Mouse (Mus musculus) embryonic facial prominence, embryonic 10.5 days (tissue): Measurements from ENCODE around the gene Asap2. TPM values are rescaled to one million over a fixed set of nuclear protein-coding genes. Genes with fewer than 3 reads are reported as not detected.

Experiments used
- DNase-seq: peaks from one replicate; pipeline ENCODE4 v3.0.0-alpha.2; 2017; ENCODE audit warnings: low spot score
- H3K27ac ChIP-seq: fragments of 300-500 bp; sonication (generic); replicated peaks from 2 replicates; pipeline ENCODE4 v1.5.1; 2016; ENCODE audit warnings: mild to moderate bottlenecking
- H3K27me3 ChIP-seq: fragments of 300-500 bp; sonication (generic); replicated peaks from 2 replicates; pipeline ENCODE4 v1.6.1; 2016; ENCODE audit warnings: low read depth, mild to moderate bottlenecking; ENCODE audit not compliant: poor library complexity, severe bottlenecking
- H3K36me3 ChIP-seq: fragments of 300-500 bp; sonication (generic); replicated peaks from 2 replicates; pipeline ENCODE4 v1.6.1; 2016; ENCODE audit warnings: mild to moderate bottlenecking, moderate library complexity
- H3K4me1 ChIP-seq: fragments of 300-500 bp; sonication (generic); 2 replicates; pipeline ENCODE4 v1.6.1; 2016
- H3K4me3 ChIP-seq: fragments of 300-500 bp; sonication (generic); 2 replicates; pipeline ENCODE4 v1.5.1; 2016; ENCODE audit warnings: mild to moderate bottlenecking, moderate library complexity
- H3K9me3 ChIP-seq: fragments of 300-500 bp; sonication (generic); 2 replicates; pipeline ENCODE4 v1.6.1; 2016; ENCODE audit warnings: mild to moderate bottlenecking
- WGBS: fragments of 180-500 bp; shearing (Covaris S2); methylation state at CpG from one replicate; pipeline ENCODE4 v1.1.7; 2016; 5-methylcytosine and 5-hydroxymethylcytosine counted together
- polyA plus RNA-seq: library from polyadenylated mRNA; unstranded; fragments of >200 nt; fragmentation: Nextera tagmentation; extraction: Ambion mirVana; gene quantifications from 2 replicates; pipeline ENCODE4 v1.2.1, GENCODE M21; 2016

Gene Asap2
- polyA plus RNA-seq, 1 experiment from 2014 or later: 15.0 TPM

DNA sequence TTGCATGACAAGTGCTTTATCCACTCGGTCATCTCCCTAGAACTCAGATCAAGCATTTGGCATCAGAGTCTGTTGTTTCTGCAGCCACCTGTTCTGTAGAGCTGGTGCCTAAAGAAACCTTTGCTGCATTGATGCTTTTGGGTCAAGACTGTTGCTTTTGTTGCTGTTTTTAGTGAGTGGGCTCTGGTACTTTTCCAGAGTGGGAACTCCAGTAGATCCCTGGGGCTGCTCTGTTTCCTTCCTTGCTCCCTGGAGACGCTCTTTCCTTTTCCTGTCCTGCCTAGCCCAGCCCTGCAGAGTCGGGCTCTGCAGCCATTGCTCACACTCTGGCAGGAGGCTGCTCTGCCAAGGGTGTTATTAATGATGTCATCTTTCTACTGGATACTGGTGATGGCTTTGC lies 129.2 kb downstream of the Asap2 start:
- H3K4me1 ChIP-seq: peaks cover 18% of the 10 kb centered on the region
- DNase-seq: no peak
- no peak overlapping the region for H3K4me3 ChIP-seq
- no peaks in the 10 kb centered on the region for H3K27me3 ChIP-seq
- WGBS: 64% methylated on average over 3 of the region's 3 CpGs
- H3K27ac ChIP-seq: no peak overlapping the region
- no peaks in the 10 kb centered on the region for H3K9me3 ChIP-seq
- H3K36me3 ChIP-seq: 0 out of 2 replicates have a peak, but pooled peaks cover 5% of the 10 kb centered on the region

DNA sequence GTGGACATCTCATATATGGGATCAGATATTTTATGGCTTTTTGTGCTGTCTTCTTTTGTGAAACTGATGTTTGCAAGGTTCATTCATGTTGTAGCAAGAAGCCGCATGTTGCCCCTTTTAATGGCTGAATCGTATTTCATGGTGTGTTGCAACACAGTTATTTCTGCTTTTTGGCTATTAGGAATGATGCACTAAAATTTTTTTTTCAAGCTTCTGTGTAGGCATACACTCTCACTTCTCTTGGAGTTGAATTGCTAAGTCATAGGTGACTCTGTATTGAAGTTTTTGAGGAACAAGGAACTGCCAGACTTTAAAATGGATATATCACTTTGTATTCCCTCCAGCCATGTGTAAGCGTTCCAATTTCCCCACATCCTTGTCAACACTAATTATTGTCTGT lies 132.6 kb downstream of the Asap2 start:
- no peaks in the 10 kb centered on the region for H3K27me3 ChIP-seq
- DNase-seq: no peak

DNA sequence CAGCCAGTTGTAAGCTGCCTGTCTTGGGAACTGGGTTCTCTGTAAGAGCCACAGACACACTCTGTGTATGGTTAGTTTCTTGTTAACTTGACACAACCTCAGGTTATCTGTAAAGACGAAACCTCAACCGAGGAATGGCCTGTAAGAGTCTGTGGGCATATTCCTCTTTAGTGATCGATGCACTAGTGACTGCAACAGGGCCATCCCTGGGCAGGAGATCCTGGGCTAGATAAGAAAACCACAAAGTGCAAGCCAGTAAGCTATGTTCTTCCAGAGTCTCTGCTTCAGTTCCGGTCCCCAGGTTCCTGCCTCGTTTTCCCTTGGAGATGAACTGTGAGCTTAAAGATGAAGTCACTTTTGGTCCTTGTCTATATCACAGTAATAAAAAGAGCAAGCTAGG lies 133.4 kb downstream of the Asap2 start:
- no peak for DNase-seq

More for the DNA sequence above, 132.6 kb downstream of the Asap2 start:
- H3K4me1 ChIP-seq: peaks cover 37% of the 10 kb centered on the region
- no peak overlapping the region for H3K27ac ChIP-seq
- no peaks in the 10 kb centered on the region for H3K9me3 ChIP-seq
- 0 out of 2 replicates have a peak, but pooled peaks cover 5% of the 10 kb centered on the region for H3K36me3 ChIP-seq
- no peak overlapping the region for H3K4me3 ChIP-seq
- WGBS: 83% methylated on average over 3 of the region's 3 CpGs

DNA sequence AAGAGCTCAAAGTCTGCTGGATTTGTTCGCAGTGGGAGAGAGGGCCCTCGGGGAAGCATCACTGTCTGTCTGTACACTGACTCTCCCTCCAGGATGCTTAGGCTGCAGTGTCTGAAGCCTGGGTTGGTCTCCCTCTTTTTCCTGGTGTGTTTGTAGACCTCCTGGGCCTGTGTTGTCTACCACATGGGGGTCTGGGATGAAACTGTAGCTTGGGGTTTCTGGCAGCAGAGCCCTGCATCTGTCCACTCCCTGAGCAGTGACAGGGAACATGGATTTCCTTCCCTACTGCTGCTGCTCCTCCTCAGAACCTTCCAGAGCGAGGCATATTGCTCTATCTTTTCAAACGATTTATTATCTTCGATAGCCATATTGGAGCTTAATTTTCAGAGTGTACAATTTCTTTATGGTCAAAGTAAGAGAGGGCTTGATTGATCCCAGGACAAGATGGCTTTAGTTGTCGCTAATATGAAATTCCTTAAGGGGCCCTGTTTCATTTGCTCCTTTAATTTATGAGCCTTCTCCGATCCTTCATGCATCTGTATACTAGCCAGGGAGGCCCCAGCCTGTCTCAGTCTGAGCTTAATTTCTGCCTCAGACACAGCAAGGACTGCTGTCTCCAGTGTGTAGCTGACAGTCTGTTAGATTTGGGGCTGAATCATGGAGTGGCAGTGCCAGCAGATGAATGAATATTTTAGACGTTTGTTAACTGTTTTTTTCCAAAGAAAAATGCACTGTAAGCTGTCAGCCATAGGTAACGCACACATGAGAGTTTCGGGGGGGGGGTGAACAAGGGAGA lies 135.6 kb downstream of the Asap2 start:
- 82% methylated on average over 10 of the region's 10 CpGs for WGBS
- Histone ChIP-seq H3K4me1 (peaks cover 44% of the 10 kb centered on the region), H3K36me3 (no peaks in the 10 kb centered on the region), H3K27ac (no peak overlapping the region; the same call in 1 of the 2 replicates), H3K4me3 (no peak overlapping the region), H3K27me3 (no peaks in the 10 kb centered on the region), H3K9me3 (no peaks in the 10 kb centered on the region)
- no peak for DNase-seq

More for the DNA sequence above, 133.4 kb downstream of the Asap2 start:
- Histone ChIP-seq H3K27me3 (no peaks in the 10 kb centered on the region), H3K27ac (no peak overlapping the region), H3K36me3 (0 out of 2 replicates have a peak, but pooled peaks cover 2% of the 10 kb centered on the region), H3K4me3 (no peak overlapping the region), H3K9me3 (no peaks in the 10 kb centered on the region), H3K4me1 (peaks cover 42% of the 10 kb centered on the region)
- 89% methylated on average over 5 of the region's 5 CpGs for WGBS

DNA sequence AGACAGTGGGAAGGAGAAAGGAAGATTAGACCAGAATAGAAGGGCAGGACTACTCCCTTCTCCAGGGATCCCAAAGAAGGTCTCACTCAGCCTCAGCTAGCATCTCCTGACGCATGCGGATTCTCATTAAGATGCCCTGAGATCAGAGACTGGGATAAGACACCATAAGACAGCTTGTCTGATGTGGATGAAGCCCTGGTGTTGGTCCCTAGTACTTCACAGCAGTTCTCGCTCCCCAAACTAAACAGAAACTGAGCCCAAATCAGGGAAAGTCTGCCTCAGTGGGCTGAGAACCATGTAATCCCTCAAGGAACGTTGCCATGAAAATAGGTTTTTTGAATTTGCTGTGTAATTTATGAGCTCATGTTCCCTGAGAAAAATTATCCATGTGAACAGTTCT lies 136.3 kb downstream of the Asap2 start:
- peaks cover 50% of the 10 kb centered on the region for H3K4me1 ChIP-seq
- H3K27ac ChIP-seq: no peak overlapping the region
- H3K36me3 ChIP-seq: no peaks in the 10 kb centered on the region
- no peak for DNase-seq
- no peaks in the 10 kb centered on the region for H3K27me3 ChIP-seq
- no peak overlapping the region for H3K4me3 ChIP-seq
- H3K9me3 ChIP-seq: no peaks in the 10 kb centered on the region
- WGBS: 93% methylated on average over 4 of the region's 4 CpGs

DNA sequence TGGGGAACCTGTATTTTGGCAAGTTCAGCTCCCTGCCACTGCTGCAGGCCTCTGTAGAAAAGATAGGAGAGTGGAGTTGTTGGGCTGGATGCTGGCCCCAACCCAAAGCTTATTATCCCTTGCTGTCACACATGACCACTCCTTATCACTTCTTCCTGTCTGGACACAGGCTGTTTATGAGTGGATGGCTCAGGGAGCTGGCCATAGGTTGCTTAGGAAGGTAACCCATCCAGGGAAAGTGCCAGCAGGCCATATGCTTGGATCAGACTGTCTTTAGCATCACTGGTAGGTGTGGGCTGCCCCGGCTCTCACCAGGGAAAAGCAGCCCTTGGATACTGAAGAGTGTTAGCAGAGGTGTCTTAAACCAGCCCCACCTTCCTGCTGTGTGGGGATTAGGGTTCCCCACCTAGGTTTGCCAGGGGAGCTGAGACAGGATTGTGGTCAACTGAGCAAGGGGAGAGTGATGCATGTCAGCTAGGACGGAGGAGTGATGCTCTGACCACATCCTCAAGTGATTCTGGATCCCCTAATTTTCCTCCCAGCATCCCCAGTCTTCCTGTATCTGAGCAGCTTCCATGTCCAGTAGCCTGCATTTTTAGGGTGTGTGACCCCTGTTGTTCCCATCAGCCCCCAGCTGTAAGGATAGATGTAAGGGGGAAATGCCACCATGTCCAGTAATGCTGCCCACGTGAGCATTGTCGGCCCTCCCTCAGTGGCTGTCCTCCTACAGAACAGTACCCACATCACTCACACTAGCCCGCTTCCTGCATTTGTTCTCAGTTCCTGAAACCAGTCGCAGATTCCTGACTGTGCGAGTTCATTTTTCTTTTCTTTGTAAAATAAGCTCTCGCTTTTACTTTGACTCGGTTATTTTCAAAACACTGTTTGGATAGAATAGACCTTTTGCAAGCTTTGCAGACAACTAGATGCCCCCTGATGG lies 138.9 kb downstream of the Asap2 start:
- no peak for DNase-seq
- no peaks in the 10 kb centered on the region for H3K27me3 ChIP-seq
- WGBS: 83% methylated on average over 9 of the region's 9 CpGs
- no peaks in the 10 kb centered on the region for H3K36me3 ChIP-seq
- peaks cover 77% of the 10 kb centered on the region for H3K4me1 ChIP-seq
- H3K4me3 ChIP-seq: no peak overlapping the region
- H3K9me3 ChIP-seq: no peaks in the 10 kb centered on the region
- no peak overlapping the region for H3K27ac ChIP-seq

DNA sequence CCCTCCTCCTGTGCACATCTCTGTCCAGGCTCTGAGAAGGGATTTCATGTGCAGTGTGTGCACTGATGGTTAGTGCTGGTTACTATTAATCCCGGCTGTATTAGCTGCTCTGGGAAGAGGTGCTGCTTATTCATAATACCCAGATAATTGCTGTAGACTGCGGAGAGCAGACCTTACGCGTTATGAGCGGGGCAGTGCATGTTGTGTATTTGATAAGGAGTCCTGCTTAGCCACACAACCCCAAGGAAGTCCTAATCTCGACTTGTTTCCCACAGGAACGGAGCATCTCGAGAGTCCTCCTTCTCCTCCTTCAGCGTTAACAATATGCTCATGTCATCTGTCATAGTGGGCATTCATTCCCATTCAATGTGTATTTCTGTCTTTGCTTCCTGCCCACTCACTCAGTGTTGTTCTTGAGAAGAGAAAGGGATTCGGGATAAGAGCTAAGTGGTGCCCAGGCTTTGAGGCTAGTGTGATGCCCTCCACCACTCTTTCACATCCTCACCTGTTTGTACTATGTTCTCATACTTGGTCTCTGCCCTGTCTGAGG lies 140.1 kb downstream of the Asap2 start:
- Histone ChIP-seq H3K4me1 (peaks cover 81% of the 10 kb centered on the region), H3K9me3 (no peaks in the 10 kb centered on the region), H3K4me3 (no peak overlapping the region), H3K27ac (no peak overlapping the region), H3K27me3 (no peaks in the 10 kb centered on the region), H3K36me3 (no peaks in the 10 kb centered on the region)
- DNase-seq: no peak
- WGBS: 82% methylated on average over 10 of the region's 10 CpGs

DNA sequence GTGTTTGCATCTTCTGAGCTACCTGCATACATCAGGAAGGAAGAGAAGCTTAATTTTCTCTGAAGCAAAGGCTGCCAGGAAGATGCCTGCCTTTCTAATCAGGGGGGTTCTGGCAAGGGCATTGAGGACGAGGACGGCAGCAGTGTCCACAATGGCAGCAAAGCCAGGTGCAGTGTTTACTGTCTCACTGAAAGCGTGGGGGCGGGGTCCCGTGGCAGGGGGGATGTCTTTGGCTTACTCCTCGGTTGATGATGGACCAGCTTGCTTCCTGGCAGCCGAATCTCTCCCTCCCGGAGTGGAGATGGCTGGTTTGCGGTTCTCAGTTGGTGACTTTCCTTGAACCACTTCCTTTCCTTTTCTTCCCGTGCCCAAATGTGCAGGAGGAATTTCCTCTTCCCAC lies 142.3 kb downstream of the Asap2 start:
- Histone ChIP-seq H3K4me3 (no peak overlapping the region), H3K9me3 (no peaks in the 10 kb centered on the region), H3K36me3 (no peaks in the 10 kb centered on the region), H3K4me1 (peaks cover 78% of the 10 kb centered on the region), H3K27me3 (no peaks in the 10 kb centered on the region), H3K27ac (peak overlapping the region; percentile 75; the same call in 1 of the 2 replicates)
- no peak for DNase-seq
- WGBS: 43% methylated on average over 10 of the region's 10 CpGs

DNA sequence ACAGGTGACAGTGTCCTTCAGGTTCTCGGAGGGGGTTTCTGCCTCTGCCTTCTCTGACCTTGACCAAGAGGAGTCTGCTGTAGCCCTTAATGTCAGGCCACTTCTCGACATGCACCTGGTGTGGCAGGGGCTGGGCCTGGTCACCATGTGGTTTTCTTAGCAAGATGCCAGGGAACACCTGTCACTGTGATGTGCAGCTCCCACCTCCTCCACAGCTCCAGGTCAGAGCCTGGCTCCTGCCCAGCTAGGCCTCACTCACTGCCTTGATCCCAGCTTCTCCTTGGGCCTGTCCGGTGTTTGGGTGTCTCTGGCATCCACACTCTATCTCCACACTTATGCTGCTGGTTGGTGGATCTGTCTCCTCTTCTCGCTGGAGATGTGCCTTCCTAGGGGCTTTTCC lies 142.8 kb downstream of the Asap2 start:
- no peaks in the 10 kb centered on the region for H3K27me3 ChIP-seq
- DNase-seq: no peak
- no peaks in the 10 kb centered on the region for H3K9me3 ChIP-seq
- H3K27ac ChIP-seq: peak overlapping the region; percentile 75
- H3K4me1 ChIP-seq: peaks cover 76% of the 10 kb centered on the region
- H3K36me3 ChIP-seq: no peaks in the 10 kb centered on the region
- H3K4me3 ChIP-seq: no peak overlapping the region
- WGBS: 64% methylated on average over 4 of the region's 4 CpGs

DNA sequence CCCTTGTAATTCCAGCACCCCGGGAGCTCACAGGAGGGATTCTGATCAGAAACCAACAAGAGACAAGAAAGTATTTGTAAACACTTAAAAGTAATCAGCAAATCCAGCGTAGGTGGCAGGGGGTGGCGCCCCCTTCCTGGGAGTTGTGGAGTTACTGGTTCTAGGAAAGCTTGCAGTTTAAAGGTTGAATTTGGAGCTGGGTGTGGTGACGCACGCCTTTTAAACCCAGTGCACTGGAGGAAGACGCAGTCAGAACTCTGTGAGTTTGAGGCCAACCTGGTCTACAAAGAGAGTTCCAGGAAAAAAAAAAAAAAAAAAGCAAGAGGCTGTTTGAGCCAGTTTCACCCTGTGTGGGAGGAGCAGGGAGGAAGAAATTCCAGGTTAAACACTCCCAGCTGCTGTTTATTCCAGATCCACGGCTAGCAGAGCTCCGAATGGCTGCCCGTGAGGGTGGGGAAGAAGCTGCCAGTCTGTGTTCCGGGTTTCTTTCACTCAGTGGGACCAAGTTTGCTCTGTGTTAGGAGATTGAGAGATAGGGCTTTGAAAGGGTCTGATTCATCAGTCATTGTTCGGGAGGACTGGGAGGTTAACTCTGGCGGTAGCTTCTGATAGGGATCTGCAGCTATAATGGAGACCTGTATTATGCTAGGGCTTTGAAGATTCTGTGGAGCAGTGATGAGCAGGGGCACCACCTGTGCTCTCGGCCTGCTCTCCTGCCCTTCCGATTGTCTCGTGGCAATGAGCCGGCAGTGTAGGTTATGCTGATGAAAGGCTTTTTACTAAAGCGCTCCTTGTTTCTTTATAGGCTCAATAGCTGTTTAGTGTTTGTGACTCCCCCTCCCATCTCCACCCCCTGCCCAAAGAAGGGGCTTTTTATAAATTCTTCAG lies 144.0 kb downstream of the Asap2 start:
- H3K27me3 ChIP-seq: no peaks in the 10 kb centered on the region
- H3K4me3 ChIP-seq: 0 out of 2 replicates have a peak overlapping the region, but pooled peaks have one; percentile 4
- peak; percentile 55 for DNase-seq
- peaks cover 77% of the 10 kb centered on the region for H3K4me1 ChIP-seq
- H3K27ac ChIP-seq: peak overlapping the region; percentile 75
- H3K9me3 ChIP-seq: no peaks in the 10 kb centered on the region
- 44% methylated on average over 17 of the region's 17 CpGs for WGBS
- H3K36me3 ChIP-seq: no peaks in the 10 kb centered on the region

DNA sequence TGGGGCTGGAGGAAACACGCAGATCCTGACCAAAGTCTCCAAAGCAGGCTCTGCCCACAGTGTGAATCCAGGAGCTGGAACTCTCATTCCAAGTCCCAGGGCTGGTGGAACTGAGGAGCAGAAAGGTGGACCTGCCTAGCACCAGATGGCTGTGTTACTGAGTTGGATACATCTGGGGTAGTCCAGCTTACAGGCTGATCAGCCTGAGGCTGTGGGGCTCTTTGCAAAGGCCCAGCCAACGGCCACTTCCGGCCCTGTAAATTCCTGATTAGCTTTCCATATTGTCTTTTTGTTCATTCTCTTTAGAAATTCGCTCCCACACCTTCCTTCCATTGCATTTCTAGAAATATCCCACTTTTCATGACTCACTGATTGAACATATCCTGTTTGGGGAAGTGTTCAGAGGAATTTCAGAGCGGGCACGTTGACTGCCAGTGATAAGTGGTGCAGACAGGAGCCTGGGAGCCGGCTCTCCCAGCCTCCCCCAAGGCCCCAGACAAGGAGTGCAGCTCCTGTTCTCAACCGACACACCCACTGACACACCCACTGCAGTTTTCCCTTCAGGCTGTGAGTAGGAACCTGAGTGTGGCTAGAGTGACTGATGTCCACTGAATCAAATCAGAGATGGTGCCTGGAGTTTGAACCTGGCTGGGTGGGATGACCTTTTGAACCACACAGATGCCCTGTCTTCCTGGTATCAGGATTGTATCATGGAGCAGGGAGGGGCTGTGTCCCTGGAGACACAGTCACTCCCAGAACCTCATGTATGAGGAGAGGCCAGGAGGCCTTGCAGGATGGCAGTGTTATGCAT lies 145.6 kb downstream of the Asap2 start:
- Histone ChIP-seq H3K27ac (no peak overlapping the region; the same call in none of the 2 replicates), H3K9me3 (no peaks in the 10 kb centered on the region), H3K4me1 (peaks cover 84% of the 10 kb centered on the region), H3K27me3 (no peaks in the 10 kb centered on the region), H3K36me3 (no peaks in the 10 kb centered on the region), H3K4me3 (no peak overlapping the region)
- DNase-seq: peak; percentile 39
- 49% methylated on average over 8 of the region's 8 CpGs for WGBS
